Mouse (Mus musculus) right cerebral cortex, postnatal 14 days (tissue): ENCODE measurements at regions not wholly inside any gene's neighbourhood (a gene's known extent, or its start where the extent isn't known, plus 50 kb on each side); places are given as distances from the start of the nearest gene placed in this dataset.

Source experiments
- DNase-seq: peaks from one replicate; pipeline ENCODE4 v3.0.0; 2022

DNA sequence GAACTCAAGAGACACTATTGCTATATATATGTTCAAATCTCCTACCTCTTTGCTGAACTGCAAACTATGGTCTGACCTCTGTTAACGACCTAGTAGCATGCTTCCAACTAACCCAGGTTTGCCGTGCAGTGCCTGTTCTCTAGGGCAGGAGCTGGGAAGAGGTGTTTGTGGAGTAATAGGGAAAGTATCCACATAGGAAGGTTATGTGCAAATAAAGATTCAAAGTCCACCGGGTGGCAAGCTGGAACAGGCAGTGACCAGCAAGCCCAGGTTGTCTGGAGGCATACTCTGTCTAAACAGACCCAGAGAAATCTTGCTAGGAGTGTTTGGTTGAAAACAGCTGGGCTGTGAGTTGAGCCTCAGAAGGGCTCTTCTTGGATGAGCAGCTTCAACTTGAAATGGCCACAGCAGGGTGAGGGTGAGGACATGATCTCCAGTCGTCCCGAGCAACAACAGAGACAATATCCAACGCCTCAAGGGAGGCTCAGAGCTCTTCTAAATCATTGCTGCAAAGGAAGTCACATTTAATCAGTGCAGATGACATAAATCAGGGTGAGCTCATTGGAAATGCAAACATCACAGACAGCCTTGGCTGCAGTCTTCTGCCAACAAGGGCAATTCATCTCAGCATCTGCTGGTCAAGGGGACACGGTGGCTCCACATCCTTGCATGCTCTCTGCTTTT is 846.7 kb downstream of the Synb start:
- no peak for DNase-seq

DNA sequence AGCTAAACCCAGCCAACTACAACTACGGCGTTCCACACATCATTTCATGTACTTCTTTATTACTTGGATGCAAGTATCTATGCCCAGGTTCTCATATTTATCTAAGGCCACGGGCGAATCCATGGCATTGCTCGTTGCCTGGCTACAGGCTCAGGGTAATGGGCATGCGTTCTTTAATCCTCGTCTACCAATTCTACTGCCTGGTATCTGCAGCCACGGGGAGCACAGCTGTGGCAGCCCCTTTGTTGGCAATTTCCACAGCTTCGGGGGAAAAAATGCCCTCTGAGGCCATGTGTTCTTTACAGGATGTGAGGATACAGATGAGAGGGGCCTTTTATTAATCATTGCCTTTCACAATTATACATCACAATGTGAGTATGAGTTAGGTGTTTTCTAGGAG is 860.8 kb downstream of the Synb start:
- DNase-seq: no peak

DNA sequence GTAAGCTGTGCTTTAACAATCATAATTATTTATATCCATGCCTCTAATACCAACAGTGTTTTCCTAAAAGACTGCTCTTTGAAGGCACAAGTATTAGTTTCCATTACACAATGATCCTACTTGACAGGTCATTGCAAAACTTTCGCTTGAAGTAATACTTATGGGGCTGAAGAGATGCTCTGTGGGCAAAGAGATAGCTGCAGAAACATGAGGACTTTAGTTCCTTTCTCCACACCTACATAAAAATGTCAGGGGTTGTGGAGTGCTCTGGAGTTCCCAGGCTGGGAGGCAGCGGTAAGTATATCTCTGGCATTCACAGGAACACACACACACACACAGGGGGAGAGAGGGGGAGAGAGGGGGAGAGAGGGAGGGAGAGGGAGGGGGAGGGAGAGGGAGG is 862.0 kb downstream of the Synb start:
- DNase-seq: no peak

DNA sequence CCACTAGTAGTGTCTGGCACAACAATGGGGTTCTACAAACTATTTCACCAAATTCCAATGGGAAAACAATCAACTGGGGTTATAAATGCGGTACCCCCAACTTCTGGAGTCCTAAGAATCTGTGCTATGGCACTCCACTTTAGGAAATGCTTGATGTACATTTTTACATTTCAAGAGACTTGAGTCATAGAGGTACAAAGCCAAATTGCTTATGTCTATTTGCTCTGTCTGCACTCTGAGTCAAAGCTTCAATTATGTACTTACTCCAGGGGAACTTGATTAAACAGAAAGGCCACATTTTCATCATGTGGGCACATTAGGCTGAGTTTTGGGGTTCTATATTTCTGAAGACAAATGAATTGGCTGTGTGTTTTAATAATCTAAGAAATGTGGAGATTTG is 866.9 kb downstream of the Synb start:
- no peak for DNase-seq

DNA sequence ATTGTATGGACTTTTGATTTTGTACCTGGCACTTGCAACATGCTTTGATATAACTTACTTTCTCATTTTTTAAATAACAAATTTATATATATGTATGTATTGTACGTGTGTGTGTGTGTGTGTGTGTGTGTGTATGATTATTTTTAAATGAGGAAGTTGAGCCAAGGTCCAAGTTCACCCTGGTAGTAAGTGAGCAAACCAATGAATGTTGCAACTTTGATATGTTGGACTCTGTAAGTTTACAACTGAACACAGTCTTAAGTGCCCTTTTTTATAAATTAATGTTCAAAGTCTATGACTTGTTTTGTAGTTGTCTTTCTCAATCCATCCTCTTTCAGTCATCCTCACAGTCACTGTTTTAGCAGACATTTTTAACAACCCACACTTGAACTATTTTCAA is 901.7 kb downstream of the Synb start:
- no peak for DNase-seq

DNA sequence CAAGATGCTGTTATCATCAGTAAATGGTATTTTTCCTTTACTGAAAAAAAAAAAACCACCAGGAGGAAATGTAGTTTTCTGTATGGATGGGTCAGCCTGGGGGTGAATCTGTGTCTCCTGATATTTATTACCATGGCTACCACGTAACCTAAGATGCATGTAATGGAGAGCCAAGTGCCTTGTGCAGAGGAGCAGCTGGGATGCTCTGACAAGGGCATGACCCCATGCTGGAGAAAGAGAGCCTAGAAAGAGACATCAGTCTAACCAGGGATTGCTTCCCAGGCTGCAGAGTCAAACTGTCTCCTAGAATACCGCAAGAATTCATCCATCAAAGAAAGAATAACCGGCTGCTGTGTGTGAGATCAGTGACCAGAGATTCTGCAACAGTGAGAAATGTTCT is 902.2 kb downstream of the Synb start:
- DNase-seq: no peak

DNA sequence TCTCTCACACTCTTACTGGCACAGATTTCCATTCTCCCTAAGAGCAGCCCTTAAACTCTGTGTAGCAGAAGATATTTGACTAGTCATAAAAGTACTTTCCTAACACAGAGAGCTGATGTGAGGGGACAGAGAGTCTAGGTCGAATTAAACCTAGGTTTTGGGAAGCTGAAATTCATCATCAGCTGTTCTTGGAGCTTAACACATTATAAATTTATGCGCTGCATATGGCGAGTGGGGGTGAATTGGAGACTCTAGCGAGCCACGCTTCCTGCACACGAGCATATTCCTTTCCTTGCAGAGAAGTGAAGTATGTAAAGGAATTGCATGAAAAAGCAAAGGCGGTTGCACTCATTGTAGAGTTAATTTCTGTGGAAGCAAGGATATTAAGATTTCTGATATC is 912.4 kb downstream of the Synb start:
- DNase-seq: peak; percentile 10

DNA sequence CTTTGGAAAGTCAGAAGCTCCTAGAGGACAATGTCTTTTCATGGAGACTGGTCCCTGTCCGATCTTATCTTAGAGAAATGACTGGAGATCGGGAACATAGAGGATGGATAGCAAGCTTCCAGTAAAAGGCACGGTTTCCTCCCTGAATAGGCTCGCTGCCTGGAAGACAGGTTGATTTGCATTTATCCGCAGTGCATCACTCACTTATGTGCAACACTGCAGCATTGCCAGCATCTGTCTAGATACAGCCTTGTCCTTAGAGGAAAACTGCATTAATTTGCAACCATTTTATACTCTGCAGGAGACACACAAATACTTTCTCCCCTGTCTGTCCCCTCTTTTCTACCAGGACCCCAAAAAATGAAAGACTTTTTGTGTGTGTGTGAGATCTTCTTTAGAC is 926.4 kb downstream of the Synb start:
- no peak for DNase-seq

DNA sequence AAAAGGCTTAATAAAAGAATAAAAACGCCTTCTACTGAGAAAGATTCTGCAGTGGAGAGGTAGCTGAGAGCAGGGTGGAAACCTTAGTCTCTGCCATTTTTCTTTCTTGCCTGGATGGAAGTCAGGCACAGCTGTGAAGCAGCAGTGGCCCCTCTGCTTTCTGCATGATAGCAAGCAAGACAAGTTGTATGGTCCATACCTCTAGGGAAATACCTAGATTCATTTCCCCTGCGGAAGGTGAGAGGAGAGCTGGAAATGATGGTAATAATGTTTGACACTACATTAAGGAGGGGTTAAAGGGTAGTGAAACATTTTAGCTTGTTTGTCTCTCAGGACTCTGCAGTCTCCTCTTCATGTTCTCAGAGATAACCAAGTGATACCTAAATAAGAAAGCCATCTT is 930.2 kb downstream of the Synb start:
- no peak for DNase-seq

DNA sequence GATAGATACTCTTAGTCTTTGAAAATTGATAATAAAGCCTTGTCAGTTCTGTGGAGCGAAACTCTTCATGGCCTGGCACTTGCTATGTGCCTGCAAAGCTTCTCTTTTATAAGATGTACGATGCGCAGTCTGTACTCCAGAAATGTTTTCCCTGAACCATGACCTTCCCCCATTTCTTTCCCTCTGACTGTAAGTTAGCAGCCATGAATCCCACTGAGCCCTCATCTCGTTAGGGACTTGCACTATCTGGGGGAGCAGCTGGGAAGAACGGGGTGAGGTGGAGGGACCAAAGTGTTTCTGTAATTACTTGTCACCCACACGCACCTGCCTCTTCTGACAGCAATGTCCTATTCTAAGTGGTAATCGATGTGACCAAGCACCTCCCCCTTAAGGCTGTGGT is 932.1 kb downstream of the Synb start:
- no peak for DNase-seq

DNA sequence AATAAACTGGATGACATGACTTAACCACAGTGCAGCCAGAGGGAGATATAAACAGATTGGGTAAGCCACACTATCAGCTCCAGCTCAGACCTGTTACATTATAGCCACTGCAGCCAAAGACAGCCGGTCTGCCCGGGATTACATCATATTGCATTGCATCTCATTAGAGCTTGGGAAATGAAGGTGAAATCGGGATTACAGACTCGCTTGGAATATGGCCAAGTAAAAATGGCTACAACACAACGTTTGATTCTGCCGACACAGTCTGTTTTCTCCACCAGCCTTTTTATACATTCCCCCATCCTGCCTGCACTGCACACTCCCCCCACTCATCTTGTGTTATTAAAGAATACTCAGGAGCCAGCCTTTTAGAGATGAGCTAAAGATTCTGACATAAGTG is 932.6 kb downstream of the Synb start:
- no peak for DNase-seq

DNA sequence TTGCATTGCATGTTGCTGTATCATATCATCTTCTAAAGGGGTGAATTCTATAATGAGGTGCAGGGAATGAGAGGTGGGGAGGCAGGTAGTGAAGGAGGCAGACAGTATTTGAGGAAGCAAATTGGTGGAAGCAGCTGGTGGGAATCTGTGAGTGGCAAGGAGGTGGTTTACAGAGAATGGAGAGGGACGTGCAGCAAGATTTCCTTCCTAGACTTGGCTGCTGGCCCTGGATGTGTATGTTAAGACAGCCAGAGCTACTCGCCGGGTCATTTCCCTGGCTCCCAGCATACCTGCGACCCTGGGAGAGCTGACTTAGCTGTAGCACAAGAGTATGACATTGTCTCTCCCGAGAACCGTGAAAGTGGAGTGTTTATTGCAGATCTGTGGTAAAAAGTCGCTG is 937.7 kb downstream of the Synb start:
- DNase-seq: no peak

DNA sequence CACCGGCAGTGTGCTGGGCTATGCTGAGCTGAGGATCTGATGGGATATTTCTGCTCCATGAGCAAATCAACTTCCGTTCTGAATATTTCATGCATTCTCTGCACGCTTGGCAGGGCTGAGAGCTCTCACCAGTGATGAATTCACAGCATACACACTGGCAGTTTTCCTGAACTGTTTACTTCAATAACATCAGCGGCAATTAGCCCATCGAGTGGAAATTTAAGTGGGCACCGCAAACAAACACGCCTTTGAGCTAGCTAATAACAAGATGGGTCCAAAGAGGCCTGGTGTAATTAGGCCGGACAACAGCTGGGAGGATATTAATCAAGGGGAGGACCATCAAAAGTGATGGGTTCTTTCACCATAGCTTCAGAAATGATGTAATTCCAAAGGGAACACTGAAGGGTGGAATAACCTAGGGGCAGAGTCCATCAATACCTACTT is 938.6 kb downstream of the Synb start:
- no peak for DNase-seq

DNA sequence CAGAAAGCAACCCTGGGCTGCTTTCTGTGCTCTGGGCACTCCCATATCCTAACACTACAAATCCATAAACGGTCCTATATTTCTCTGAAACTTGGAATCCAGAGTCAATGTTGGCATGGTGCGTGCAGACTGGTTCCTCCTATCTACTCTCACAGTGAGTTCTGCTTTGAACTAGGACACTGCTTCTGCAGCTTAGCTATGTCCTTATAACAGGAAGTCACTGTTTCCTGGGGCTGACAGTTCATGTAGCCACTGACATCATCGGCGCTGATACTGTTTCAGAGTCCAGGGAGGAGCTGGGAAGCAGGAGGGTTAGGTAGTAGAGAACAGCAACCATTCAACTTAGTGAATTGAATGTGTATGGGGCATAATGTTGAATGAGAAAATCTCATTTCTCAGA is 948.6 kb downstream of the Synb start:
- DNase-seq: no peak

DNA sequence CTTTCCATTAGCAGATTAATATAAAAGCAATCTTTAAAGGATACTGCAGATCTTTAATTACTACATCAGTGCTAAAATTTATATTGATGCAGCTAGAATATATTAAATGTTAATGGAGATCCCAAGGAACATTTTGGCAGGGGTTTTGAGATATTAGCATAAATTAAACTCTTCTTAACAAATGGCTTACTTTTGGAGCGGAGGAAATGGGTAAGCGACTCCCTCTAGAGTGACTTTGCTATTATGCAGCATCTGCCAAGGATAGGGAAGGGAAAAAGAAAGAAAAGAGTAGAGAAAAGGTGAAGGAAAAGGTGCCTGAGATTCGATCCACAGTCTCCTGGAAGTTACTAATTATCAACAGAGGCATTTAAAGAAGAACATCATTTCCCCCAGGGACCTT is 949.4 kb downstream of the Synb start:
- no peak for DNase-seq

DNA sequence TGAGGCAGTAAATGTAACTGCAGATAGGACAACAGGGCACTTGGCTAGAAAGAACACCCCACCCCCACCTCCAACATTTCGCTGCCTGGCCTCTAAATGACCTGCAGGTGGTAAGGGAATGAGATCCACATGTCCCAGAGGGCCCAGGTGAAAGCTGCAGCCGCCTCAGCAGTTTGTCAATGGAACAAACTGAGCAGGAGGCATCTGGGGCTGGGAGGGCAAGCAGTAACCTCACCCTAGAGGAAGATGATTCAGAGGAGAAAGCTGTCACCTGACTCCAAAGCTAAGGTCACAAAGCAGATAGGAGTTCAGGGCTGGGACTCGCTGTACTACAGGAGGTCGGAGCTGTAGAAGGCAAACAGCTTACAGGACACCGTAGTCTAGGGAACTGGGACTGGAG is 955.7 kb downstream of the Synb start:
- DNase-seq: no peak

DNA sequence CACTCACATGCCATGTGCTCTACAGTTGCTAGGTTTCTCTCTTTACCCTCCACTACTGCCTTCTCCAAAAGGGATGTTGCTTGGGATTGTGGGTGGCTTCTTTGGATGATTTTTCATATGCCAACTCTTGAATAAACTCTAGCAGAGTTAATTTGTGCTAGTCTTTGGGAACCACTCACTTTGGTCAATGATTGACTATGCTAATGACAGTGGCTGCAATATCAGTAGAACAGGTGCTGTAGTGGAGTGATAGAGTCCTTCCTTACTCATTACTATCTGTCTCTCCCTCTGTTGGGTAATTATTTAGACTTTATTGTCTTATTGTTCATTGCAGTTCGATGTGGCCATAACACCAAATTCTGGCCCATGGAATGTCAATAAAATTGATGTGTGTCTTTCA is 969.0 kb downstream of the Synb start:
- DNase-seq: no peak

DNA sequence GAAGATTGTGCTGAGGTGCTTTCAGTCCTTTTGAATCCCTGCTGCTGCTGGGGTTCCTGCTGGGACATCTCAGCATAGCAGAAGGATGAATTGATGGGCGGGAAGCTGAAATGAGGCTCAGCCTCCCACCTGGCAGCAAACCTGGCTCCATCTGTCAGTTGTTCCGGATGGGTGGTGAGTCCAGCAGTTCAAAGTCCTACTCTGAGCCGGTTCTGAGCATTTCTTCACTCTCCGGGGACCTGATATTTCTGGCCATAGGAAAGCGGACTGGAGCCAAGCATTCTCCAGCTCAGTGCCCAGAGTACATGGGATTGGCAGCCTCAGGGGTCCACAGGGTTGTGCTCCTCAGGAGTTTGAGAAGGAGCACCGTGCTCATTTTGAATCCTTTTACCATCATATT is 971.1 kb downstream of the Synb start:
- DNase-seq: no peak

DNA sequence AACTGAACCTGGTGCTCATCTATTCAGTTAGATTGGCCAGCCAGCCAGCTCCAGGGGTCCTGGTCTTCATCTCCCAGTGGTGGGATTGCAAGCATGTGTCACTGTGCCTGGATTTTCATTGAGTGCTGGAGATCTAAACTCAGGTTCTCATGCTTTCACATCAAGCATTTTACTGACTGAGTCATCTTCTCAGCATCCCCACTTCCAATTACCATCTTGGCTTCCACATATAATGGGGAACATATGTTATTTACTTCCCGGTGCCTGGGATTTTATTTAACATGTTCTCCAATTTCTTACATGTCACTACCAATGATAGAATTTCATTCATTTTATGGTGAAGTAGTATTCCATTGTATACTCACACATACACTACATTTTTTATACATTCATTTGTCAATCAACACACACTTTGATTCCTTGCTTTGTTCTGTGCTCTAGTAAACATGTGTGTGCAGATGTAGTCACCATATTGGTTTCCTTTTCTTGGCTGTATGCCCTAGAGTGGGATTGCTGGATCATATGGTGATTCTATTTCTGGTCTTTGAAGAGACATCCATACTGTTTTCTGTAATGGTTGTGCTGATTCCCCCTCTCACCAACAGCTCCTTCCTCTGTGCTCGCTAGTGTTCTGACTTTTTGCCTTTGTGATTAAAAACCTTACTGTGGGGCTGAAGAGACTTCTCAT is 986.0 kb downstream of the Synb start:
- no peak for DNase-seq

DNA sequence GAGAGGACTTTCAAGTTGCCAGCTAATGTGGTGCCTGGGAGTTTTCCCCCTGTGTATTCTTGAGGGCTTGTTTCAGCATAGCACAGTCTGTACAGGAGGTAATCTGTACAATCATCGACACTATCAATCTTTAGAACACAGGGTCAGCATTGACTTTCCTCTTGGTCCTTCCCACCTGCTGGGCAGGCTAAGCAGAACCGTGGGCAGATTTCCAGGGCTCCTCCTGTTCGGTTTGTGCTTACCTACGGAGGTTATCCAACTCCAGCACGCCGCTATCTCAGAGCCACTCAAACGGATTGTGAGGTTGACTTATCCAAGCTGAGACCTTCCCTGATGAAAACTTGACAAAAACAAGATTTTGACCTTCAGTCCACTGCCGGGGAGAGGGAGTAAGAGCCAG is 988.9 kb downstream of the Synb start:
- no peak for DNase-seq

DNA sequence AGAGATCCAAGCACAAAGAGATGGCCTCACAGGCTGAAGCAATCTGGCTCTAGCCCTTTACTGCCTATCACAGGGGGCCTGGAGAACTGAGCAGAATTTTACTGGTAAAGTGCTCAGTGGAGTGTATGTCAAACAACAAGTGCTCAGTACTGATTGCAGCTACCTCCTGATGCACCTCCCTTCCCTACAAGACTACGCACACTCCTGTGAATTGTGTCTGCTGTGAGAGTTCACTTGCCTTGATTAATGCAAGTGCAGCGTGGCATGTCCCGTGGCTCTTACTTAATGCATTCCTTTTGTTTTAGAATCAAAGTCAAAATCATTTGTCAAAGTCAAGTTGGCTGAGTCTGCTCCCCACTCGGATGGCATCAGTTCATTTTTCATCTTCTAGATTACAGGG is 992.4 kb downstream of the Synb start:
- no peak for DNase-seq

DNA sequence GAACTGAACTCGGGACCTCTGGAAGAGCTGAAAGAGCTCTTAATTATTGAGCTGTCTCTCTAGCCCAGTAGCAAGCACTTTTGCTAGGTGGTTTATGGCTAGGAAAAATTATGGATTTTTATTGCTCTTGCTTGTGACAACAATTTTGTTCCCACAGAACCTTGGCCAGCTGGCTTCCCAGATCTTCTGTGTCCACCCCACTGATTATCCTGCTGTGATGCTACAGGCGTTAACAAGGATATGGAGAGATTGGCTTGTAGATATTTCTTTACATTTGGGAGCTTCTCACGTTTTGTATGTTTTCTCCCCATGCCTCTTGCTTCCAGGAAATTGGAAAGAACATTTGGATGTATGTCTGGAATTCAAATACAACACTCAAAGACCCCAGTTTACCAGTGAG is 1008.6 kb downstream of the Synb start:
- DNase-seq: no peak

DNA sequence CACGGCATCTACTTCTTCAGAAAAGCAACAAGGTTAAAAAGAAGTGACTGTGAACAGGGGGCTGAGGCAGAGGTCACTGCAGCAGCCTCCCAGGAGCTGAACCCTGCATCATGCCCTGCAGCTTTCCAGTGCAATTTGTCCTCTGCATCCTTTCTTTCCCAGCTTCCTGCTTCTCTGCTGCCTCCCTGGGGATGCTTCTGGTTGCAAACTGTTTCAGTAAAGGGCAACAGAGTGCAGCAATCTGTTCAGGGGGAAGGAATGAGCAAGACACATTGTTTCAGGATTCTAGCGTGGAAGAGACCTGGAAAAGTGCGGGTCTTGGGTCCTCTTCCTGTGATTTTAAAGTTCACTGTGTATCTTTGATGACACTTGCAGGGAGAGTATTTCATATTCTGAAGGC is 1032.7 kb downstream of the Synb start:
- DNase-seq: no peak

DNA sequence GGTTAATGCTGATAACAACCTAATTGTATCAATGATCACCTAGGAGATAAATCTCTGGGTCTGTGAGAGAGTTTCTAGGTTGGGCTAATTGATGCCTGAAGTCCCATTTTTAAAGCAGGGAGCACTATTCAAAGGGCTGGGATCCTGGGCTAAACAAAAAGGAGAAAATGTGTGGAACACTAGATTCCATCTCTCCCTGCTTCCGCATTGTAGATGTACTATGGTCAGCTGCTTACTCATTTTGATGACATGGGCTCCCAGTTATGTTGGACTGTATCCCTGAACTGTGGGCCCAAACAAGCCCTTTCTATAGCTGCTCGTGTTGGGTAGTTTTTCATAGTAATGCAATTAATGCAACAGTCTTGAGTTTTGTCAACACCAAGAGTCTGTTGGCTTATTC is 1047.1 kb downstream of the Synb start:
- no peak for DNase-seq

DNA sequence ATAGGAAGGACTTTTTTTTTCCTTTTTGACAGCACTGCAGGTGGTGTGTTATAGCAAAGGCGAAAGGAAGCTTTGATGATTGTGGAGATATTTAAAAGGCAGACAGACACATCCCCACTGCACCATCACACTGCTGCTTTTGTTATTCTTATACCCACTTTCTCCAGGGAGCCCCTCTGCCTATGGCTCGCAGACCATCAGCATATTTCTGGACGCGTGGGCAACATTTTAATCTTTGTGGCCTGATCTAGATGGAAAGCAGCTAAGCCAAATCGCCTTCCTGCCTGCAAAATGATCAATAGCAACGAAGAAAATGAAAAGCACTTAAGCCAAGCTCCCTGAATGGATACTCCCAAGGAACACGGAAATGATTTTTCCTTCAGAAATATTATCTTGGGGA is 1054.0 kb downstream of the Synb start:
- DNase-seq: no peak
